Mouse (Mus musculus) testis, adult 2 months (tissue): ENCODE results near the gene Plce1.

Experiments
- CTCF ChIP-seq: fragments of 200-500 bp; IDR thresholded peaks from 2 replicates; pipeline ENCODE4 v1.5.1; 2012; ENCODE audit warnings: low read depth, mild to moderate bottlenecking, inconsistent platforms, low read length, moderate library complexity; ENCODE audit not compliant: control insufficient read depth, insufficient read depth, insufficient replicate concordance
- POLR2A ChIP-seq: fragments of 200-500 bp; IDR thresholded peaks from 2 replicates; pipeline ENCODE4 v1.6.1; 2012; ENCODE audit warnings: low read depth, mild to moderate bottlenecking, inconsistent platforms, low read length, moderate library complexity; ENCODE audit not compliant: control insufficient read depth

- TF ChIP-seq CTCF (no peak), POLR2A (no peak)
Measured at GRCm38 (mm10) chr19:38690276-38690675, 209.4 kb downstream of the Plce1 start.
